Mouse (Mus musculus) stomach, adult 2 months (tissue): ENCODE results near the gene Prop1. TPM values are rescaled to one million over a fixed set of nuclear protein-coding genes. Genes with fewer than 3 reads are reported as not detected.

Experiments
- polyA plus RNA-seq: library from polyadenylated mRNA; depleted of rRNA; stranded (reverse); fragments of >200 nt; gene quantifications from 2 replicates; pipeline ENCODE4 v1.2.3, GENCODE M21; 2012; rRNA removed

Gene Prop1
- 0.16 TPM in 1 of 2 replicates, not detected in the other for polyA plus RNA-seq

DNA sequence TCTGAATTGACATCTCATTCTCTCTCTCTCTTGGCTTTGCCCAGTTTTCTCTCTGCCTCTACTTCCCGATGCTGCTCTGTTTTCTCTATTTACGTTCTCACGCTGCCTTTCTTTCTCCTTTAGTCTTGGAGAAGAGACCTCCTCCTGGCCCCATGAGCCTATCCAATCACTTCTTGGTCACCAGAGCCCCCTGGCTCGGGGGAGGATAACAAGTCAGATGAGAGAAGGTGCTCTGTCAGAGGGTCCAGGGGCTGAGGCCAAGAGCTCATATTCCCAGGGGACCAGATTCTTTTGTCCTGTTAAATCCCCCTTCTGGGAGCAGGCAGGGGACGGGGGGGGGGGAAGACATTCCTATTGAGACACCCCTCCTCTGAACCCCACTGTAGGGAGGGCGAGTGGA is at the start of gene Prop1:
TSS of gene Prop1 (minus strand) at position 101 of the 400 bp plus-strand sequence.

GRCm38 (mm10) chr11:51003296-51003695 is 49.7 kb upstream of the Prop1 start, which contains the start of gene Olfr51:
TSS of gene Olfr51 (plus strand) at chr11:51003596.

GRCm38 (mm10) chr11:50981667-50982066 is 28.1 kb upstream of the Prop1 start, which contains the start of gene Olfr1377:
TSS of gene Olfr1377 (plus strand) at chr11:50981967.

GRCm38 (mm10) chr11:50966230-50966629 is 12.7 kb upstream of the Prop1 start, which contains the start of gene Olfr1378:
TSS of gene Olfr1378 (plus strand) at chr11:50966530.

GRCm38 (mm10) chr11:50943506-50943905 is 10.1 kb downstream of the Prop1 start, which contains the start of gene 4933414I15Rik:
TSS of gene 4933414I15Rik (minus strand) at chr11:50943765.

DNA sequence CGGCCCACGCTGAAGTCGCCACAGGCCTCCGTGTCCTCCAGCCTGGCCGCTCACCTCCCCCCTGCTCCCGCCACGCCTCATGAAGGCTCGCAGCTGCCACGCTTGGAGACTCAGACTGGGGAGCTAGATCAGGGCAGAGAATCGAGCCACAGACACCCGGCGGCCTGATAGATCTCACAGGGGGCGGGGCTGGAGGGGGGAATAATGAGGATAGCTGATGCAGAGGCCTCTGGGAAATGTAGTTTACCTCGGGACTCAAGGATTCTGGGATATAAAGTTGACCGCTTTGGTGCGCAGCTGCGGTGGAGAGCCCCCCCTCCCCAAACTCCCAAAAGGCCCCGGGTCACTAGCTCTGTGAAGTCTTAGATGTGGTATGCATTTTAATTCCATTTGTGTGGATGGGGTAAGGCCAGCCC is 22.1 kb downstream of the Prop1 start, which contains the start of gene Zfp354b:
TSS of gene Zfp354b (minus strand) at position 183 of the 416 bp plus-strand sequence.

GRCm38 (mm10) chr11:50915671-50916320 is 37.8 kb downstream of the Prop1 start, which contains the start of gene Zfp2:
TSS of gene Zfp2 (minus strand) at chr11:50916165.

Other genes starting within 250 kb of the Prop1 start
- gene Zfp354c, start 126.0 kb downstream of the Prop1 start, polyA plus RNA-seq = 0.28 and 0.52 TPM in 2 replicates
- gene Zfp879, start 112.2 kb downstream of the Prop1 start, polyA plus RNA-seq = 0.03 TPM in 1 of 2 replicates, not detected in the other
- gene Grm6, start 103.1 kb downstream of the Prop1 start, polyA plus RNA-seq = 0.04 TPM in 1 of 2 replicates, not detected in the other
- gene Zfp454, start 66.1 kb downstream of the Prop1 start, polyA plus RNA-seq = 0.04 TPM in 1 of 2 replicates, not detected in the other
- gene Zfp2, start 37.6 kb downstream of the Prop1 start, polyA plus RNA-seq = 0.09 TPM in 2 replicates
- gene Zfp354b, start 22.1 kb downstream of the Prop1 start, polyA plus RNA-seq = not detected in 2 replicates
- not detected in 2 replicates for gene 4933414I15Rik, start 10.0 kb downstream of the Prop1 start, polyA plus RNA-seq
- gene Olfr1378, start 12.8 kb upstream of the Prop1 start, polyA plus RNA-seq = not detected in 2 replicates
- not detected in 2 replicates for gene Olfr1377, start 28.2 kb upstream of the Prop1 start, polyA plus RNA-seq
- gene Olfr51, start 49.8 kb upstream of the Prop1 start, polyA plus RNA-seq = not detected in 2 replicates
- gene Olfr54, start 60.5 kb upstream of the Prop1 start, polyA plus RNA-seq = not detected in 2 replicates
- gene Olfr1375, start 94.3 kb upstream of the Prop1 start, polyA plus RNA-seq = not detected in 2 replicates
- gene Zfp354a, start 105.5 kb upstream of the Prop1 start, polyA plus RNA-seq = 0.05 and 0.56 TPM in 2 replicates